Mouse (Mus musculus) cortical plate, adult 2 months (tissue): ENCODE measurements around the gene Cstb.

Experiments
- CTCF ChIP-seq: fragments of 200-500 bp; IDR thresholded peaks from 2 replicates; pipeline ENCODE4 v1.5.1; 2011; ENCODE audit warnings: mild to moderate bottlenecking, control low read depth, low read length; ENCODE audit not compliant: insufficient read depth; ENCODE audit errors: extremely low read depth
- POLR2A ChIP-seq: fragments of 200-500 bp; IDR thresholded peaks from 2 replicates; pipeline ENCODE4 v1.6.1; 2011; ENCODE audit warnings: mild to moderate bottlenecking, low read length, control low read depth; ENCODE audit not compliant: insufficient read depth; ENCODE audit errors: extremely low read depth

DNA sequence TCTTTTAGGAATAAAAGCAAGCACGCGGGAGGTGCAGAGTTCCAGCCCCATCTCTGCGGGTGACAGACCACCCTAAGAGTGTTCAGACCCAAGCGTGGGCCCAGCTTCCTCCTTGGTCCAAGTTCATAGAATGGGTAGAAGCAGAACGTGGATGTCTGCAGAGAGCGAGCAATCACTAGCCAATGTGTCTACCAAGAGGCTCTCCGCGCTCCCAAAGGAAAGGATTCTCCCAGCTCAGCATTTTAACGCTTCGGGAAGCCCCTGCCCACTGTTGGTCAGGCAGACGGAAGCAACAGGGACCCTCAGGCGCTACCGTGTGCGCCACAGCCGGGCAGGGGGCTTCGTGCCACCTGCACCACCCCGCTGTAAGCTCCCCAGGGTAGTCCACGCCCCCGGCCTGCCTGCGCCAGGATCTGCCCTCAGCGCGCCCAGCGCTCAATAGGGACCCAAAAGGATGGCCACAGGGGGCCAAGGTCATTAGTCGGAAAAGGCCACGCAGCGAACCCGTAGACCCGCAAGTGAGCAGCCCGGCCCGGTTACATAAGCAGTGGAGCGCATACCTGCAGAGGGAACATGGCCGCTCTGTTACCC lies 38.8 kb downstream of the Cstb start:
- TF ChIP-seq POLR2A (no peak), CTCF (no peak)
